Mouse (Mus musculus) urinary bladder, postnatal 10 days (tissue): ENCODE data around the gene Swt1.
"Not testable (repeated sequence)": the region's sequence is repeated elsewhere in the genome, so short reads cannot be mapped to it uniquely, and the experiment has no call there.

Experiments used
- DNase-seq: peaks from one replicate; pipeline ENCODE4 v3.0.0; 2022; ENCODE audit warnings: low spot score

Gene Swt1

DNA sequence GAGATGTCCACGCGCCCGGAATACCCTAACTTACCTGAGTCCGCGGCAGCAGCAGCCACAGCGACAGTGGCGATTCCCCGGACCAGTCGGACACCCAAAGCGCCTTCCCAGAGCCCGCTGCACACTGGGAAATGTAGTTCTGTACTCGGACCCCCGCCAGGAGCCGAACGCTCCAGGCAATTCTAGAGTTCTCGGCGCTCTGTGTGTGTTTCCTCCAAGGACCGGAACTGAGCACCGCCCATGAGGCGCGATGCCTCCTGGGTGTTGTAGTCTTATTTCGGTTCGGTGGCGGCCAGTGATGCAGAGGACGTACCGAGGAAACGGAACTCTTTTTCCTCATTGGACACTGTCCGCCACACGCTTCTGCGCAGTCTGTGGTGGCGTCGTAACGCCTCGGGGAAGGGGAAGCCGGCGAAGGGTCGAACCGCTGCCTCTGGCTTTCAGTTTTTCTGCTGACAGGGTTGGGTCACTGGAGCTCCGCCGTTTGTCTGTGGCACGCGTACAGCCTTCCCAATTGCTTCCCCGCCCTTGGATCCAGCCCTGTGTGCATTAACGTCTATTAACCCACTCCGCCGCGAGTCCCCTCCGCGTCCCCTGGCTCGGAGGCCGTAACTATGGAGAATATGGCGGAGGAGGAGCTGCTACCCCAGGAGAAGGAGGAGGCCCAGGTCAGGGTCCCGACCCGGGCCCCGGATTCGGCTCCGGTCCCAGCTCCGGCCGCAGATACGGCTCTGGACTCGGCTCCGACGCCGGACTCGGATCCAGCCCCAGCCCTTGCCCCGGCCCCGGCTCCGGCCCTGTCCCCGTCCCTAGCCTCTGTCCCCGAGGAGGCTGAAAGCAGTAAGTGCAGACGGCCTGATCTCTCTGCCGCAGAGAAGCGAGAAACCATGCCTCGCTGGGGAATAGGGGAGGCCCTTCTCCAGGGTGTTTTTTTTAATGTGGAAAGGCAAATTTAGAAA, at the start of gene Swt1, which contains the start of gene Trmt1l:
Swt1 (minus strand) TSS at position 193 of the 959 bp plus-strand sequence.
Trmt1l (plus strand) TSS at position 280 of the 959 bp plus-strand sequence.
- DNase-seq = peak; percentile 87

DNA sequence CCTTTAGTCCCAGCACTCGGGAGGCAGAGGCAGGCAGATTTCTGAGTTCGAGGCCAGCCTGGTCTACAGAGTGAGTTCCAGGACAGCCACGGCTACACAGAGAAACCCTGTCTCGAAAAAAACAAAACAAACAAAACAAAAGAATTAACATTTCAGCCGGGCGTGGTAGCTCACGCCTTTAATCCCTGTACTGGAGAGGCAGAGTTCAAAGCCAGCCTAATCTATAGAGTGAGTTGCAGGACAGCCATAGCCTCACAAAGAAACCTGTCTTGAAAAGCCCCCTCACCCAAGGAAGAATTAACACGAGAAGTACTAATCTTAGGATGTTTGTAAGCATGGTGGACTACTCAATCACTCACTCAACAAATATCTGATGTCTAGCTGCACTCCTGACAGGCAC, 44.1 kb upstream of the Swt1 start:
- not testable (repeated sequence) for DNase-seq

DNA sequence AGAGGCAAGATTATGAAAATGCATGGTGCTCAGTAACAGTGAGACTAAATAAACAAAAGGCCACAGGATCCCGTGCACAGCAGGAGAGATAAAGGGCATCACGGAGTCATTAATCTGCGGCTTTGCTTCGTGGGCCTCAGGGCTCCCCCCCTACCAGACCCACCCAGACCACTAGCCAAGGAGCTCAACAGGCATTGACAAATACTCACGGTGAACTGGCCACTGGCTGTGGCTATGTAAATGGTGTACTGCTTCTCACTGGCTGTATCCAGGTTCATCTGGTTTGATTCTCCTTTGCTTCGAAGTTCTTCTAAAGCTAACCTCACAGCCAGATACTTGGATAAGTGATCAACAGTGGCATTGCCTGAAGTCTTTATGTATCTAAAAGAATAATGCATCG, 43.2 kb upstream of the Swt1 start:
- DNase-seq = no peak

DNA sequence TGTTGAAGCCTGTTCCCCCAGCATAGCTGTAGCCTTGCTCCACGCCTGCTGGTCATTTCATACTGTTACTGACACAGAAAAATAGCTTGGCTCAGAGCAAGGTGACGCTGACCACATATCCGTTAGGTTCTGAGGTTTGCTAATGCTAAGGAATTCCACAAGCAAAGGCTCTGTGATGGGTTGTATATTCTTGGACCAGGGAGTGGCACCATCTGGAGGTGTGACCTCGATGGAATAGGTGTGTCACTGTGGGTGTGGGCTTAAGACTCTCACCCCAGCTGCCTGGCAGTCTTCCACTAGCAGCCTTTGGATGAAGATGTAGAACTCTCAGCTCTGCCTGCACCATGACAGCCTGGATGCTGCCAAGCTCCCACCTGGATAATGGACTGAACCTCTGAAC, 38.3 kb upstream of the Swt1 start:
- DNase-seq = no peak

DNA sequence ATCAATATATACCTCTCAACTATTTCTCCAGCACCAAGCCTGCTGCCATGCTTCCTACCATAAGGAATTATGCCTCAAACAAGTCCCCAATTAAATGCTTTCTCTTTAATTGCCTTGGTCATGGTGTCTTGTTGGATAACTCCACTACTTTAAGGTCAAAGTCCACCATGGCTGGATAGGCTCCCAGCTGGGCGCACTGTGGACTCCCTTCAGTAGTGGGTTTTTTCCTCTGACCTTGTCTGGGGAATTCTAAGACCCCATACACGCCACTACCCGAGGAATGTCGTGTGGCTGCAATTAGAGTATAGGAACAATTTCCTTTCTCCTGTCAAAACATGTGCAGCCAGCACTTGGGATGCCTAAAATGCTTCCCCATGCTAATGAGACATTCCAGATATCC, 36.7 kb upstream of the Swt1 start:
- no peak for DNase-seq

DNA sequence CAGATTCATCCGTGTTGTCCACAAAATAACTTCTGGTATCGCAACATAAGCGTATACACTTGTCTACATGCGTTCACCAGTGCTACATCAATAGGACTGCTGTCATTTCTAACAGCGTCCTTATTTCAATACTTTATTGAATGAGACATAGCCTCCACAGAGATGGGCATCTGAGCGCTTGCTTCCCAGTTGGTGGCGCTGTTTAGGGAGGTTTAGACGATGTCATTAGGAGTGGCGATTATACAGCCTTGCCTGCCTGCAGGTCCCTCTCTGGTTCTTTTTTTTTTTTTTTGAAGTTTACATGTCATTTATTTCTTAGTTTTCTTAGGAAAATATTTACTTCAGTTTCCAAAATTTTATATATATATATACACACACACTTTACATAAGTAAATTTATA, 33.0 kb upstream of the Swt1 start:
- DNase-seq = no peak

DNA sequence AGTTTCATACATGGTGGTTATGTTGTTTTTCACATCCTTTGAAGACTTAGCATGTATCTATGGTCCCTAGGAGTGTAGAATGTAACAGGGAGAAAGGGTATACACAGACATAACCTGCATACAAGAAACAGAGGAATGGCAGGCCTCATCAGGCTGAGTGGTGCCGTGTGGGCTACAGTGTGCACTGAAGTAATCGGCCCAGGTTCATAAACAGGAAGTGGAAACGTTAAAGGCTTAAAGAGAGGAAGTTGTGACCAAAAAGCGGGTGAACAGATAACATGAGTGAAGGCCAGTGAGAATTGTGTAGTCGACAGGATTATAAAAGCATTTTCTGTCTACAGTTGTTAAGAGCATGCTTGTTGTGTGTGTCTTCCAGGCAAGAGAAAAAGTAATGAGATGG, 28.8 kb upstream of the Swt1 start:
- no peak for DNase-seq

DNA sequence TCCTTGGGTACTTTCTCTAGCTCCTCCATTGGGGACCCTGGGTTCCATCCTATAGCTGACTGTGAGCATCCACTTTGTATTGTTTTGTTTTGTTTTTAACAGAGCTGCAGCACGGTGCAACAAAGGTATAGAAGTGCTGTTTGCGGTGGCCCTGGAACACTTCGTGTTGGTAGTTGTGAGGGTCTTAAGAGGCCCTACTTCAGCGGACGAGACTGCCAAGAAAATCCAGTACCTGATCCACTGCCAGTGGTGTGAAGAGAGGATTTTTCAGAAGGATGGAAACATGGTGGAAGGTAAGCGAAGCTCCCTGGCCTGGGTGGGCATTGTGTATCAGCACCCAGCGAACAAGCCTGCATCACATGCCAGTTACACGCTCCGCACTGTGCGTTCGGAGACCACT, 23.7 kb upstream of the Swt1 start:
- DNase-seq = no peak

DNA sequence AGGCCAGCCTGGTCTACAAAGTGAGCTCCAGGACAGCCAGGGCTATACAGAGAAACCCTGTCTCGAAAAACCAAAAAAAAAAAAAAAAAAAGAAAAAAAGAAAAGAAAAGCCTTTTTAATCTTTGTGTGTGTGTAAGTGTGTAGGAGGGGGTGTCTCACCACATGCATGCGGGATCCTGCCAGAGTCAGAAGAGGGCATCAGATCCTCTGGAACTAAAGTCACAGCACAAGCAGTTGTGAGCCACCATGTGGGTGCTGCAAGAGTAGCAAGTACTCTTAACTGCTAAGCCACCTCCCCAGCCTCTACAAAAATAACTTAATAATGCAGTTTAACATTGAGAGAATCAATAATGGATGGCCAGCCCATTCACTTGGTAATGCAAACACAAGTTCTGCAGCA, 22.6 kb upstream of the Swt1 start:
- no peak for DNase-seq

DNA sequence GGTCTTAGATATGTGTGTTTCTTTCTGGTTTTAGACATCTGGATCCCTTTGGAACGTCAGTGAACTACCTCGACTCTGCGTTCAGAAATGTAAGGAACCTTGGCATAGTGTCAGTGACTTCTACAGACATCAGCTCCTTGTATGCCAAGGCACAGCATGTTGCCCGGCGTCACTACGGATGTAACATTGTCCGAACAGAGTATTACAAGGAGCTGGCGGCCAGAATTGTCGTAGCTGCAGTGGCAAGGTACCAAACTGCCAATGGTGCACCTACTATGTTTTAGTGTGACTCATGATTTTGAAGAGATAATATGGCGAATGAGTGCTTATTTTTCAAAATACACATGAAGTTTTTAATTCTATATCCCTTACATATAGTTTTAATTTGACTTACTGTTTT, 21.6 kb upstream of the Swt1 start:
- DNase-seq = no peak

DNA sequence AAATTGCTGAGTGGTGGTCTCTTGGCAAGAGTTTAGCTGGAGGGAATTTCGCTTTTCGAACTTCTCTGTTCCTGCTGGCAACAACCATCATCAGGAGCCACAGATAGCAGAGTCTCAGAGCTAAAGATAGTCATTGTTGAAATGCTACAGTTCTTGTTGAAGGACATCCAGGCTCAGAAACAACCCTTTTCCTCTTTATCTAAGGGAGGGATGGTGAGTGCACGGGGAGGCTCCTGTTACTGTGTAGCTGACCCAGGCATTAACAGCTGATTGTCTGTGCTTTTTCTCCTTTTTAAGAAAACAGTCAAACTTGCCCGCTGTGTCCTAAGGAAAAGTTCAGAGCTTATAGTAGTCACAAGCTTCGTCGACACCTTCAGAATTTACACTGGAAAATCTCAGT, 7.2 kb upstream of the Swt1 start:
- no peak for DNase-seq

DNA sequence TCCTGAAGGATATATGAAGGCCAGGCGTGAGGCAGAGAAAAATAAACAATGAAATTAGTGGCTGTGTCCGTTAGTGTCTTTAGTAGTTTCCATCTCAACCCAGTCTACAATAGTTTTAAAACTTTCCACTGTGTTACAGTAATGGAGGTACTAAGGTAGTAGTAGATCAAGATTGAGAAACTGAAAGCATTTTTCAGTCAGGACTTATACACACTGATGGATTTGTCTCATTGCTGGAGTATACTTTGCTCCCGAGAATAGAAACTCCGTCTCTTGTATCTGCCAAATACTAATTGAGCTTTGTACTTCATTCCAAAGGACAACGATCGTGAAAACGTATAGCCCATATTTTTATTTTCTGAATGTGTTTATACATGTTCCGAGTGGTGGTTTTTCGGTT, 1.1 kb upstream of the Swt1 start:
- no peak for DNase-seq

DNA sequence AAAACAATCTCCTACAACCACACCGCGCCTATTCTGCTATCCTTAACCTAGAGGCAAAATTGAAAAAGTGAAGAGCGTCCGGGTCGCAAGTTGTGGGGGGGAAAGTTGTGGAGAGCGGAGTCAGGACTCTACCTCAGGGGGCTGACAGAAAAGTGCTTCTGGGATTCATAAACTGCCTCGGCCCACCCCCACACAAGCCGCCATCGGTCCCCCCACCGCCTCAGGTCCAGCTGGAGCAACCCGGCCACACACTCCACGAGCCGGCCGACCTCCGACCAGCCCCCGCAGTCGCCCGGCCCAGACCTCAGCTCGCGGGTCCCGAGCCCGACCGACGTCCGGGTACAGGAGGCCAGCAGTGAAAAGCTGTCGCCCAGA, 380 bp downstream of the Swt1 start:
- DNase-seq = no peak

DNA sequence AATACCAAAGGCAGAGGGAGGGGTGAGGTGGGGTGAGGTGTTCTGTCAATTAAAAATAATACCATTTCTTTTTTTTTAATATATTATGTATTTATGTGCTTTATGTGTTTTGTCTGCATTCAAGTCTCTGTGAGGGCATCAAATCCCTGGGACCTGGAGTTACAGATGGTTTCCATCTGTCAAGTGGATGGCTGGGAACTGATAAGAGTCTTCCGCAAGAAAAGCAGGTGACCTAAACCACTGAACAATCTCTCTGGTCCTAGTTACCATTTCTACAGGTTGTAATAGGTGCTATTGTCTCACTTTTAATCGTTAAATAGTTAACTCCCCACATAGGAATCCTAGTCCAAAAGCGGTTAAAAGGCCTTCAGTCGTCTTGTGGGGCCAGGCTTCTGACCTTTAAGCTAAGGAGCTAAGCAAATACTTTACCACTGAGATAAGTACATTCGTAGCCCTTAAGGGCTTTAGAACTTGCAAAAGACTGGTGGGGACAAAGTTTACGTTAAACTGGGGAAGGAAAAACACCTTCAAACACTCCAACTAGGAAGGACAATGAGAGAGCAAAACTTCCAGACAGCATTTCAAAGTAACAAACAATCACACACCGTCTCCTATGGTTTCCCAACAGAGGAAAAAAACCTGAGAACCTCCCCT, 1.2 kb downstream of the Swt1 start:
- no peak for DNase-seq

DNA sequence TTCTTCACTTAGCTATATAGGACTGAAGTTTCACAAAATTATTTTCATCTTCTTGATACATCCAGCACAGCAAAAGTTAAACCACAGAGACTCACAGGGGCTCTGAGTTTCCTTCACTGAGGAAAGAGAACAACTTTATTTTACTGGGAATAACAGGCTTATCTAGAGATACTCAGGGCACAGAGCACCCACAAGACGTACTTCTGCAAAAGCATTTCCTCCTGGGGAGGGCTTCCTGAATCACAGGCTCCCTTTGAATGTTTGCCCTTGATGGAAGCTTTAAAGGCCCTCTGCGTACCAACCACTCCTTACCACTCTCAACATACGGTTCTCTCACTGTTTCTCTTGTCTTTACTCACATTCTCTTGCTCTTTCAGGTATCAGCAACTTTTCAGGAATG, 6.1 kb downstream of the Swt1 start:
- DNase-seq = no peak

DNA sequence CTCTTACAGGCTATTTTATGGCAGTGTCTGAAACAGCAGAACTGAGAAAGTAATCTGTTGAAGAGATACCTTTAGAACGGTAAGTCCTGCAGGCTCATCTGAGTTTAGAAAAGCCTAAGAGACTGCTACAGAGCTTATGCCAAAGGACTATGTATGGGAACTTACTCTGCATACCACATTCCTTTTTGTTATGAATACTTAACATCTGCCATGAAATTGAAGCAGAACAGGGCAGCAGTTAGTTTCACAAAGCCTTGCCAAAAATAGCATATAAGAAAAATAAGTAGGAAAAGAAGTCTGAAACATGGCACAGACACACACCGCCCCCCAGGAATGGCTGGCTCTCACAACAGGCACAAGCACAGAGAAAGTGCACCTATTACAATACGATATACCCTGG, 18.4 kb downstream of the Swt1 start:
- DNase-seq = no peak

DNA sequence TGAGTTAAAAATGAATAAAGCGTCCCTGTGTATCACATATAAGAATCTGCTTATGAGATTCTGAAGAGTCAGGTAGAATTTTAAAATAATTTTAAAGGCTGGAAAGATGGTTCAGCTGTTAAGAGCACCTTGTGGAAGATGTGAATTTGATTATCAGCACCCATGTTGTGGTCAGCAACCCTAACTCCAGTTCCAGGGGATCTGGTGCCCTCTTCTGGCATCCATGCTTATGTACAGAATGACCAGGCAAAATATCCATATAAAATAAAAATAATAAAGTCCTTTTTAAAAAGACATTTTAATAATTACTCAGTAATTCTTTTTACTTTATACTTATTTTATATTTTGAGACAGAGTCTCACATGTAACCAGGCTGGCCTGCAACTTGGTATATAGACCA, 38.2 kb downstream of the Swt1 start:
- no peak for DNase-seq

DNA sequence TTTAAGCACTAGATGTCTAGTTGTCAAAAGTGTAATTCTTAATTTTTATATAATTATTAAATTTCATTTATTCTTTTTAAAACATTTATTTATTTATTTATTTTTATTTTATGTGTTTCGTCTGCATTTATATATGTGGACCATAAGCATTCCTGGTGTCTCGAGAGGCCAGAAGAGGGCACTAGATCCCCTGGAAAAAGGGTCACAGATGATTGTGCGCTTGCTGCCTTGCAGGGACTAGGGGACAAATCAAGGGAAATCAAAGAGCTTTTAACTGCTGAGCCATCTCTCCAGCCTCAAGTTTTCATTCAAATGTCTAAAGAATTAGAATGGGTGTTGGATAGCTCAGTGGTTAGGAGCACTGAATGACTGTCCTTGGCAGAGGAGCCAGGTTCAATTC, 50.9 kb downstream of the Swt1 start:
- no peak for DNase-seq

DNA sequence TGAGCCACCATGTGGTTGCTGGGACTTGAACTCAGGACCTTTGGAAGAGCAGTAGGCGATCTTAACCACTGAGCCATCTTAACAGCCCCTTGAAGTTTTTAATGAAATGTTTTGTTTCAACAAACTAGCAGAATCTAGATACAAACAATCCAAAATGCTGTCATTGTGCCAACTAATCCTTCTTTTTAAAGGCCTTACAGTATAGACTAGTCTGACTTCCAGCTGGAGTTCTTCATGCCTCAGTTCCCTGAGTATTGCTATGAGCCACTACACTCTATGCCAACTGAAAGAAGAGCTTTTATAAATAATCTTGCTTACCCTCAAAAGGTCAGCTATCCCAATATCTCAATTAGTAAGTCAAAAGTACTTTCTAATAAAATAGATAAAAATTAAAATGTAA, 55.4 kb downstream of the Swt1 start:
- DNase-seq = no peak

DNA sequence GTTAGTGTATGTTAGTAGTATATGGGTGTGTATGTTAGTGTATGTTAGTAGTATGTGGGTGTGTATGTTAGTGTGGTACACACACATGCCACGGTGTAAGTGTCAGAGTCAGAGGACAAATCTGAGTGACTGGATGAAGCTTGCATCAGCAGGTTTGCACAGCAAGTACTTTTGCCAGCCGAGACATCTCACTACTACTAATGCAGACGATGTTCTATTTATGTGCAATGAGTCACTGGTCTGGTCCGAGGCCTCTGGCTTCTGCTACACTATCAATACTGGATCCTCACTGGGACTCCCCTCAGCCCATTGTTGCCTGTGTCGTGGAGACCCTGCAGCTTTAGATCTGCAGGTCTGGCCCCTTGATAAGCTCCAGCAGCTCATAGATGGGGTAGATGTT, 56.7 kb downstream of the Swt1 start:
- no peak for DNase-seq

DNA sequence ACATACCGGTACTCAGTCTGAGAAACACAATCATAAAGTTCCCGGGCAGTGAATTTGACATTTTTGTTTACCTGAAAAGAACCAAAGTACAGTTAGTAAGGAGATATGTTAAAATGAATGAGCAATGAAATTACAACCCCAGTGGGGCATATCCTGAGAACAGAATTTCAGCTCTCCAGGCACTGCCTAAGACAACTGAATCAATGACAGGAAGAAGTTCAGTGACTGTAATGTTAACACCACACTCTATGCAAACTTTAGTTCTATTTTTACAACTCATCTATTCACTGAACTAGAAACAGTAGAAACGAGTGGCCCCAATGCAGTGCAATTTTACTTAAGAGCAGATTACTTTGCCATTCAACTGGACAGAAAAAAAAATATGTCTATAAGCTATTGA, 57.7 kb downstream of the Swt1 start:
- DNase-seq = no peak

DNA sequence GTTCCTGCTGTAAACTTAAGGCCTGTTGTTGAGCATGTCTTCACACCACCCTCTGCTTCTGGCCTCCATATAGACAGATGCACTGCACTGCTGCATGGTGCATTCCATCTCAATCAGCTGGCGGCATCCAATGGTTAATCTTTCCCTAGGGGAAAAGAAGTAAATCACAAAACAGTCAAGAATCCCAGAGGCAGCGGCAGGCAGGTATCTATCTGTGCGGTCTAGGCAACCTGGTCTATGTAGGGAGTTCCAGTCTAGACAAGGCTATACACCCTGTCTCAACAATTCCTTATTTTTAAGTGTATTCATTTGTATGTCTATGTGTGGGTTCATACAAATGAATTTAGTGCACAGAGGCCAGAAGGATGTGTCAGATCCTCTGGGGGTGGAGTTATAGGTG, 59.8 kb downstream of the Swt1 start:
- no peak for DNase-seq

DNA sequence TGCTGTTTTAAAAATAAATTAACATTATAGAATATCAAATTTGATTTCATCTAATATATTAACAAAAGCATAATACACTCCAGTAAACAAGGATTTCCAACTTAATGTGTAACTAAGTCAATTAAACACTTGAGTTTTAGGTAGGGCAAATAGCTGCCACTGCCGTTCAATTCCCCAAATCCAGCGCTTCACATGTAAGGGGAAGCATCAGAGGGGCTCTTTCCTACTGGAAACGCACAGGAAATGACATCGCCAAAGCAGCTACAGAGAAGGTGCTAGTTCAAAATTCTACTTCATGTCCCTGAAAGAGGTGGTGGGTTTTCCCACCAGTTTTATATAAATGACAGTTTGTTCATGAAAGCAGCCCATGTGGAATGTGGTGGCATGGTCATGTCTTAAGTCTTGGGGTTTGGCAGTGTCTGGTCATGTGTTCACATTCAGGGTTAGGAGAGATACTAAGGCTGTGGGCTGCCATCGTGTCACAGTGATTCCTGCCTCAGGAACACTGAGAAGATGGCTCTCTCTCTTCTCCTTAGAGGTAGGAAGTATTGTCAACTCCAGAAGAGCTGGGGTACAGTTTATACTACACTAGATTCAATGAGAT, 60.4 kb downstream of the Swt1 start:
- no peak for DNase-seq
